Mouse (Mus musculus): ENCODE data around the gene Tmem86b. TPM values are rescaled to one million over a fixed set of nuclear protein-coding genes. Genes with fewer than 3 reads are reported as not detected.

Gene Tmem86b
- total and polyA plus RNA-seq, 3 experiments = 4.3 to 10.6 (median 5.9) TPM

DNA sequence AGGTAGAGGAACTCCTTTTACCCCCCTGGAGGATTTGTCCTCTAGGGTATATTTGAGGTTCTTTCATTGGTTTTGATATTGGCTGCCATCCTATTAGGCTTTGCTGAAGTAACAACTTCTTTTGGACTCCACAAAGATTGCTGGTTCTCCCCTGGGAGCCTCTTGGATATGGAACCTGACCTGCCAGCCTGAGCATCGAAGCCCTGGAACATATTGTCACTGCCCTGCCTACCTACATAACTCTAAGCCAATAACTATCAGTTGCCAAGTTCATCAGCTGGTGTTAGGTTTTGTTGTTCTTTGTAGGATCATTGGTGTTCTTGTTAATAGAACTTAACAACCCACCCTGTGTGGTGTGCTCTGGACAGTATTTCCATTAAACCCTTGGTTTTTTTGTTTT lies 18.3 kb downstream of the Tmem86b start:
- DNase-seq (ENCODE audit: extremely low read depth) = no peak
- no peaks in the 10 kb centered on the region for H3K36me3 ChIP-seq (replicated peaks in 1 of 2; ENCODE audit: control insufficient read depth in 1 of 2, insufficient read depth in 1 of 2, low read length in 1 of 2)
- H3K9ac ChIP-seq (ENCODE audit: insufficient read depth, low read depth) = no peak overlapping the region
- H3K4me2 ChIP-seq (ENCODE audit: insufficient read depth, low read depth, poor library complexity, severe bottlenecking) = no peak overlapping the region
- H3K9me3 ChIP-seq (replicated peaks; ENCODE audit: low read length) = peaks cover 4% of the 10 kb centered on the region
- H3K79me2 ChIP-seq (replicated peaks; ENCODE audit: control insufficient read depth, extremely low read depth, insufficient read depth, poor library complexity, severe bottlenecking) = no peaks in the 10 kb centered on the region; the same call in 1 of the 2 replicates
- in situ Hi-C loops (cut with MboI; ENCODE audit: low pct_ligation_motif_present, low pct_unique_long_range_greater_than_20kb, low sequenced_read_pairs) = no loop called here
- TF ChIP-seq CHD2 (IDR thresholded peaks at IDR 0.05; ENCODE audit: low read length) (no peak), MEF2A (IDR thresholded peaks at IDR 0.05; ENCODE audit: borderline replicate concordance, low read depth, low read length) (no peak), ZC3H11A (IDR thresholded peaks at IDR 0.05; ENCODE audit: low read depth, low read length) (no peak), RCOR1 (conservative IDR thresholded peaks at IDR 0.05; ENCODE audit: low read depth, low read length) (no peak), POLR2A (IDR thresholded peaks at IDR 0.05; ENCODE audit: low read depth, low read length) (no peak), NRF1 (IDR thresholded peaks at IDR 0.05; ENCODE audit: low read depth, low read length) (no peak), EP300 (IDR thresholded peaks at IDR 0.05; ENCODE audit: low read length) (no peak), USF2 (conservative IDR thresholded peaks at IDR 0.05; ENCODE audit: low read depth, low read length) (no peak), MYC (IDR thresholded peaks at IDR 0.05; ENCODE audit: low read depth, low read length) (no peak), USF1 (IDR thresholded peaks at IDR 0.05; ENCODE audit: low read depth, low read length) (no peak), KAT2A (IDR thresholded peaks at IDR 0.05; ENCODE audit: insufficient replicate concordance, low read length) (no peak), ETS1 (conservative IDR thresholded peaks at IDR 0.05; ENCODE audit: low read depth, low read length) (no peak)
- H3K27me3 ChIP-seq (replicated peaks) = peaks cover 34% of the 10 kb centered on the region
- no peaks in the 10 kb centered on the region for H3K4me1 ChIP-seq (ENCODE audit: control insufficient read depth in 1 of 2, insufficient read depth in 2 of 2)
- no peak overlapping the region for H3K27ac ChIP-seq (ENCODE audit: insufficient read depth, low read depth)
- dilution Hi-C loops (cut with MboI; ENCODE audit: extremely low pct_ligation_motif_present, extremely low pct_unique_long_range_greater_than_20kb, low sequenced_read_pairs) = no loop called here
- H3K4me3 ChIP-seq (replicated peaks in 1 of 3; ENCODE audit: low read depth in 2 of 3, low read length in 2 of 3, poor library complexity in 1 of 3) = no peak overlapping the region

DNA sequence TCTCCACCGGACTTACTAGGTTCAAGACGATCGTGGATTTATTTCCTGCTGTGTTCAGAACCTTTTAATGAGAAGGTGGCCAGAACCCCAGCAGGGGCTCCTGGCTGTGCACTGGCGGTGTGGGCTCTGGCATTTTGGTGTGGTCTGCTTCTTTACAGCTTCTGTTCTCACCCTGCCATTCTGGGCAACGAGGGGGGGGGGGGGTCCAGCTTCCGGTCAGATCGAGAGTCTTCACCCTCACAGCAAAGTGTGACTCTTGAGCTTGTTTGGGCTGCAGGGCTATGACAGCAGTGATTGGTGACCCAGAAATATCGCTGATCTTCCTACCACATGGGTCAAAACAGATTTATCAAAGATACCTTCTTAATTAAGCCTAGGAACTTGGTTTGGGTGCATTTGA lies 18.8 kb downstream of the Tmem86b start:
- TF ChIP-seq RCOR1 (conservative IDR thresholded peaks at IDR 0.05; ENCODE audit: low read depth, low read length) (no peak), RAD21 (IDR thresholded peaks at IDR 0.05; ENCODE audit: low read depth, low read length) (no peak), MXI1 (IDR thresholded peaks at IDR 0.05; ENCODE audit: low read depth, low read length) (no peak), JUND (conservative IDR thresholded peaks at IDR 0.05; ENCODE audit: low read depth, low read length) (no peak), BHLHE40 (IDR thresholded peaks at IDR 0.05; ENCODE audit: low read depth, low read length) (no peak), KAT2A (IDR thresholded peaks at IDR 0.05; ENCODE audit: insufficient replicate concordance, low read length) (no peak), E2F4 (IDR thresholded peaks at IDR 0.05; ENCODE audit: insufficient replicate concordance, low read depth, low read length) (no peak), SIN3A (IDR thresholded peaks at IDR 0.05; ENCODE audit: low read length) (no peak), POLR2AphosphoS2 (IDR thresholded peaks at IDR 0.05; ENCODE audit: low read depth, low read length) (no peak), HCFC1 (IDR thresholded peaks at IDR 0.05; ENCODE audit: low read depth, low read length) (no peak), UBTF (IDR thresholded peaks at IDR 0.05; ENCODE audit: low read depth, low read length) (no peak), TCF12 (IDR thresholded peaks at IDR 0.05; ENCODE audit: low read depth, low read length) (no peak), USF2 (conservative IDR thresholded peaks at IDR 0.05; ENCODE audit: low read depth, low read length) (no peak)
- H3K4me2 ChIP-seq (ENCODE audit: insufficient read depth, low read depth, poor library complexity, severe bottlenecking) = no peak overlapping the region
- in situ Hi-C loops (cut with MboI; ENCODE audit: low pct_ligation_motif_present, low pct_unique_long_range_greater_than_20kb, low sequenced_read_pairs) = no loop called here
- H3K27me3 ChIP-seq (replicated peaks) = peaks cover 31% of the 10 kb centered on the region
- no peak overlapping the region for H3K4me3 ChIP-seq (replicated peaks in 1 of 3; ENCODE audit: low read depth in 2 of 3, low read length in 2 of 3, poor library complexity in 1 of 3)
- H3K36me3 ChIP-seq (replicated peaks in 1 of 2; ENCODE audit: control insufficient read depth in 1 of 2, insufficient read depth in 1 of 2, low read length in 1 of 2) = no peaks in the 10 kb centered on the region
- H3K27ac ChIP-seq (ENCODE audit: insufficient read depth, low read depth) = no peak overlapping the region
- dilution Hi-C loops (cut with MboI; ENCODE audit: extremely low pct_ligation_motif_present, extremely low pct_unique_long_range_greater_than_20kb, low sequenced_read_pairs) = no loop called here
- H3K4me1 ChIP-seq (ENCODE audit: control insufficient read depth in 1 of 2, insufficient read depth in 2 of 2) = no peaks in the 10 kb centered on the region
- H3K79me2 ChIP-seq (replicated peaks; ENCODE audit: control insufficient read depth, extremely low read depth, insufficient read depth, poor library complexity, severe bottlenecking) = no peaks in the 10 kb centered on the region
- no peak for DNase-seq (ENCODE audit: extremely low read depth)
- peaks cover 1% of the 10 kb centered on the region for H3K9me3 ChIP-seq (replicated peaks; ENCODE audit: low read length)
- H3K9ac ChIP-seq (ENCODE audit: insufficient read depth, low read depth) = no peak overlapping the region

Data from CH12.LX (cell line).